Mouse (Mus musculus): ENCODE measurements at regions not wholly inside any gene's neighbourhood (a gene's known extent, or its start where the extent isn't known, plus 50 kb on each side); places are given as distances from the start of the nearest gene placed in this dataset.

GRCm38 (mm10) chr15:57584498-57584897 is 107.1 kb upstream of the Slc22a22 start:
- DNase-seq = no peak
- no peaks in the 10 kb centered on the region for H3K36me3 ChIP-seq (ENCODE audit: control insufficient read depth, insufficient read depth, low read length)
- H3K4me1 ChIP-seq (ENCODE audit: control insufficient read depth, insufficient read depth, low read length) = peaks cover 2% of the 10 kb centered on the region; the same call in 1 of the 2 replicates
- no peak overlapping the region for H3K27ac ChIP-seq (ENCODE audit: insufficient read depth, low read depth, low read length)
- H3K27me3 ChIP-seq (replicated peaks; ENCODE audit: control insufficient read depth, insufficient read depth, low read length) = no peaks in the 10 kb centered on the region
- WGBS = 92% methylated on average over 11 of the region's 11 CpGs
- no peak overlapping the region for H3K4me3 ChIP-seq (ENCODE audit: insufficient read depth, low read depth, low read length)
- TF ChIP-seq POLR2A (IDR thresholded peaks at IDR 0.05; ENCODE audit: low read depth, low read length) (no peak), CTCF (conservative IDR thresholded peaks at IDR 0.05; ENCODE audit: insufficient read depth, insufficient read length, low read depth, low read length) (no peak)

- peak; percentile 71 for DNase-seq
- TF ChIP-seq POLR2A (IDR thresholded peaks at IDR 0.05; ENCODE audit: low read depth, low read length) (no peak), CTCF (conservative IDR thresholded peaks at IDR 0.05; ENCODE audit: insufficient read depth, insufficient read length, low read depth, low read length) (no peak)
These were observed 103.8 kb upstream of the Slc22a22 start for GRCm38 (mm10) chr15:57581266-57581665.

GRCm38 (mm10) chr15:57578794-57579193 is 101.4 kb upstream of the Slc22a22 start:
- Histone ChIP-seq H3K4me3 (ENCODE audit: insufficient read depth, low read depth, low read length) (no peak overlapping the region), H3K36me3 (ENCODE audit: control insufficient read depth, insufficient read depth, low read length) (no peaks in the 10 kb centered on the region), H3K27me3 (replicated peaks; ENCODE audit: control insufficient read depth, insufficient read depth, low read length) (no peaks in the 10 kb centered on the region), H3K27ac (ENCODE audit: insufficient read depth, low read depth, low read length) (no peak overlapping the region), H3K4me1 (ENCODE audit: control insufficient read depth, insufficient read depth, low read length) (no peaks in the 10 kb centered on the region; the same call in 1 of the 2 replicates)
- DNase-seq = no peak
- no peak for TF ChIP-seq CTCF (conservative IDR thresholded peaks at IDR 0.05; ENCODE audit: insufficient read depth, insufficient read length, low read depth, low read length)
- WGBS = 53% methylated on average over 2 of the region's 2 CpGs

More at GRCm38 (mm10) chr15:57581266-57581665, 103.8 kb upstream of the Slc22a22 start:
- Histone ChIP-seq H3K4me1 (ENCODE audit: control insufficient read depth, insufficient read depth, low read length) (no peaks in the 10 kb centered on the region; the same call in 1 of the 2 replicates), H3K4me3 (ENCODE audit: insufficient read depth, low read depth, low read length) (no peak overlapping the region), H3K27ac (ENCODE audit: insufficient read depth, low read depth, low read length) (peak overlapping the region; percentile 71; the same call in 1 of the 2 replicates), H3K27me3 (replicated peaks; ENCODE audit: control insufficient read depth, insufficient read depth, low read length) (no peaks in the 10 kb centered on the region), H3K36me3 (ENCODE audit: control insufficient read depth, insufficient read depth, low read length) (no peaks in the 10 kb centered on the region)

GRCm38 (mm10) chr15:57574080-57574618 is 96.7 kb upstream of the Slc22a22 start:
- Histone ChIP-seq H3K27ac (ENCODE audit: insufficient read depth, low read depth, low read length) (no peak overlapping the region), H3K27me3 (replicated peaks; ENCODE audit: control insufficient read depth, insufficient read depth, low read length) (no peaks in the 10 kb centered on the region; the same call in 1 of the 2 replicates), H3K4me3 (ENCODE audit: insufficient read depth, low read depth, low read length) (no peak overlapping the region), H3K36me3 (ENCODE audit: control insufficient read depth, insufficient read depth, low read length) (no peaks in the 10 kb centered on the region), H3K4me1 (ENCODE audit: control insufficient read depth, insufficient read depth, low read length) (no peaks in the 10 kb centered on the region)
- no peak for DNase-seq
- TF ChIP-seq POLR2A (IDR thresholded peaks at IDR 0.05; ENCODE audit: low read depth, low read length) = no peak
- TF ChIP-seq CTCF (conservative IDR thresholded peaks at IDR 0.05; ENCODE audit: insufficient read depth, insufficient read length, low read depth, low read length) = no peak
- 43% methylated on average over 2 of the region's 2 CpGs for WGBS

- no peak for TF ChIP-seq CTCF (conservative IDR thresholded peaks at IDR 0.05; ENCODE audit: insufficient read depth, insufficient read length, low read depth, low read length)
- no peak for TF ChIP-seq POLR2A (IDR thresholded peaks at IDR 0.05; ENCODE audit: low read depth, low read length)
These were observed 95.0 kb upstream of the Slc22a22 start for GRCm38 (mm10) chr15:57572460-57572859.

GRCm38 (mm10) chr15:57568006-57568630 is 90.7 kb upstream of the Slc22a22 start:
- Histone ChIP-seq H3K27me3 (replicated peaks; ENCODE audit: control insufficient read depth, insufficient read depth, low read length) (no peaks in the 10 kb centered on the region; the same call in 1 of the 2 replicates), H3K4me3 (ENCODE audit: insufficient read depth, low read depth, low read length) (no peak overlapping the region), H3K27ac (ENCODE audit: insufficient read depth, low read depth, low read length) (no peak overlapping the region), H3K36me3 (ENCODE audit: control insufficient read depth, insufficient read depth, low read length) (no peaks in the 10 kb centered on the region), H3K4me1 (ENCODE audit: control insufficient read depth, insufficient read depth, low read length) (no peaks in the 10 kb centered on the region)
- WGBS = 76% methylated on average over 5 of the region's 5 CpGs
- no peak for TF ChIP-seq POLR2A (IDR thresholded peaks at IDR 0.05; ENCODE audit: low read depth, low read length)
- no peak for TF ChIP-seq CTCF (conservative IDR thresholded peaks at IDR 0.05; ENCODE audit: insufficient read depth, insufficient read length, low read depth, low read length)
- DNase-seq = no peak

More at GRCm38 (mm10) chr15:57572460-57572859, 95.0 kb upstream of the Slc22a22 start:
- DNase-seq = no peak
- 39% methylated on average over 3 of the region's 3 CpGs for WGBS
- H3K27me3 ChIP-seq (replicated peaks; ENCODE audit: control insufficient read depth, insufficient read depth, low read length) = no peaks in the 10 kb centered on the region; the same call in 1 of the 2 replicates
- no peaks in the 10 kb centered on the region for H3K4me1 ChIP-seq (ENCODE audit: control insufficient read depth, insufficient read depth, low read length)
- H3K36me3 ChIP-seq (ENCODE audit: control insufficient read depth, insufficient read depth, low read length) = no peaks in the 10 kb centered on the region
- no peak overlapping the region for H3K27ac ChIP-seq (ENCODE audit: insufficient read depth, low read depth, low read length)
- no peak overlapping the region for H3K4me3 ChIP-seq (ENCODE audit: insufficient read depth, low read depth, low read length)

GRCm38 (mm10) chr15:57547154-57547553 is 69.7 kb upstream of the Slc22a22 start:
- H3K4me3 ChIP-seq (ENCODE audit: insufficient read depth, low read depth, low read length) = no peak overlapping the region
- 63% methylated on average over 2 of the region's 2 CpGs for WGBS
- TF ChIP-seq CTCF (conservative IDR thresholded peaks at IDR 0.05; ENCODE audit: insufficient read depth, insufficient read length, low read depth, low read length) (no peak), POLR2A (IDR thresholded peaks at IDR 0.05; ENCODE audit: low read depth, low read length) (no peak)
- no peaks in the 10 kb centered on the region; the same call in 1 of the 2 replicates for H3K27me3 ChIP-seq (replicated peaks; ENCODE audit: control insufficient read depth, insufficient read depth, low read length)
- DNase-seq = no peak
- H3K36me3 ChIP-seq (ENCODE audit: control insufficient read depth, insufficient read depth, low read length) = no peaks in the 10 kb centered on the region
- H3K4me1 ChIP-seq (ENCODE audit: control insufficient read depth, insufficient read depth, low read length) = no peaks in the 10 kb centered on the region
- H3K27ac ChIP-seq (ENCODE audit: insufficient read depth, low read depth, low read length) = no peak overlapping the region

Measured in kidney, adult 2 months (tissue).